Mouse (Mus musculus): ENCODE data around the gene Nagpa.
"Not testable (repeated sequence)": the region's sequence is repeated elsewhere in the genome, so short reads cannot be mapped to it uniquely, and the experiment has no call there.

DNA sequence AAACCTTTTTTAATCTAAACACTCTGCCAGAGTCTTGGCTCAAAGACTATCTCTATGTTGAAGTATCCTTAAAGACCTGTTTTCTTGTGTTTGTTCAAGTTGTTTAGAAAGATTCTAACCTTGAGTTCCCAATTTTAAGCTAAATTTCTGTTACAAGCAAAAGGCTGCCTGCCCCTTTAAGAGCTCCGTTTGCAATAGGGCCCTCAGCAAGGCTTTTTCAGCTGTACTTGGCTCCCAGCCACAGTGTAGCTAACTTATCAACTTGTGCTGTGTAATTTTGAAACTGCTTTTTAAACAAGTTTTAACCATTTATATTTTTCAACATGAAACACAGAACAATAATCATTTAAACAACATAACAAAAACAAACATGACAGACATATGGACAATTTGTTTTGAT is 22.7 kb upstream of the Nagpa start:
- TF ChIP-seq POLR2A (IDR thresholded peaks at IDR 0.05; ENCODE audit: borderline replicate concordance, insufficient read depth, low read length); CTCF (IDR thresholded peaks at IDR 0.05; ENCODE audit: borderline replicate concordance, insufficient read depth, low read depth, low read length): not testable (repeated sequence)
